Mouse (Mus musculus): ENCODE results near the gene Prop1. TPM values are rescaled to one million over a fixed set of nuclear protein-coding genes. Genes with fewer than 3 reads are reported as not detected.

The Prop1 gene
- polyA plus RNA-seq, 1 experiment from 2014 or later, result not detected

- no peak overlapping the region for H3K4me2 ChIP-seq (ENCODE audit: low read depth)
- DNase-seq (ENCODE audit: low spot score) (peak; percentile 45), ATAC-seq (ENCODE audit: insufficient read depth, low FRiP score, low TSS enrichment) (no peak)
- no peaks in the 10 kb centered on the region for H3K9me3 ChIP-seq (ENCODE audit: control insufficient read depth, low read length)
- 38% methylated on average over 14 of the region's 14 CpGs for WGBS
- H3K27me3 ChIP-seq (ENCODE audit: control insufficient read depth, insufficient read depth, low read length), result no peaks in the 10 kb centered on the region
- H3K36me3 ChIP-seq (ENCODE audit: control insufficient read depth, insufficient read depth, low read length), result no peaks in the 10 kb centered on the region
- no peaks in the 10 kb centered on the region for H3K4me1 ChIP-seq (ENCODE audit: control insufficient read depth, insufficient read depth, low read length)
- no peak overlapping the region for H3K4me3 ChIP-seq (ENCODE audit: low read depth, low read length)
- no peak overlapping the region for H3K27ac ChIP-seq (ENCODE audit: low read depth, low read length)
- no peak overlapping the region for H3K9ac ChIP-seq (ENCODE audit: low read length)
These were observed 13.8 kb downstream of the Prop1 start for GRCm38 (mm10) chr11:50939621-50940366.

DNA sequence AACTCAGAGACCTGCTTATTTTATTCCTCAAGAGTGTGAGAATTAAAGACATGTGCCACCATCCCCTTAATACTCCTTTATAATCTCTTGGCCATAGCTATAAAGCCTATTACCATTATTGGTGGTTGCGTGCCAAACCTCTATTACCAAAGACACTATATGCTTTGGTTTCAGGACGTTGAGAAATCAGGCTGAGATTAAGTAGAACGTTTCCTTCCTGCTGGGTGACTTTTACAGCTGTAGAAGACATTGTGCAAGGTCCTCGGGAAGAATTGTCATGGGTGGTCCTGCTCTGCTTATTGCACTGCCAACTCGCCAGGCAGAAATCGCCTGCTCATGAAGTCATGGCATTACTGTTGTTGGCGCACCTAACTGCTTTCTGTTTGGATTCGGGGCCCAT lies 15.1 kb downstream of the Prop1 start:
- no peak overlapping the region for H3K27ac ChIP-seq (ENCODE audit: low read depth, low read length)
- H3K4me1 ChIP-seq (ENCODE audit: control insufficient read depth, insufficient read depth, low read length), result no peaks in the 10 kb centered on the region
- H3K4me3 ChIP-seq (ENCODE audit: low read depth, low read length), result no peak overlapping the region
- DNase-seq (ENCODE audit: low spot score), result no peak
- no peaks in the 10 kb centered on the region for H3K36me3 ChIP-seq (ENCODE audit: control insufficient read depth, insufficient read depth, low read length)
- no peaks in the 10 kb centered on the region for H3K27me3 ChIP-seq (ENCODE audit: control insufficient read depth, insufficient read depth, low read length)
- H3K9ac ChIP-seq (ENCODE audit: low read length), result no peak overlapping the region
- no peak overlapping the region for H3K4me2 ChIP-seq (ENCODE audit: low read depth)
- no peak for ATAC-seq (ENCODE audit: insufficient read depth, low FRiP score, low TSS enrichment)
- 84% methylated on average over 8 of the region's 8 CpGs for WGBS
- H3K9me3 ChIP-seq (ENCODE audit: control insufficient read depth, low read length), result no peaks in the 10 kb centered on the region

DNA sequence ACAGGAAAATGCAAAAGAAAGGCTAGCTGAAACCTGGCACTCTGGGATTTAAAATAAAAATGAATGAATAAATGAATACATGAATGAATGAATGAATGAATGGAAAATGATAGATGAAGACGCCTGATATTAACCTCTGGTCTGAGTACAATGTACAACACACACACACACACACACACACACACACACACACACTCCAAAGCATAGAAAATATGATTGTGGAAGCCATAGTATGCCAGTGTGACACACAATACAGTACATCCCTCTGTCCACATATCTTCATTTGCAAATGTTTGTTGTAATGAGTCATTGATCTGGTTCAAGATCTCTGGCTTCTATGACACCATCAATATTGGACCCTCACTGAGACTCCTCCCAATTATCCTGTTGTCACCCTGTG lies 21.5 kb downstream of the Prop1 start:
- H3K9ac ChIP-seq (ENCODE audit: low read length), result no peak overlapping the region
- H3K4me2 ChIP-seq (ENCODE audit: low read depth), result peak overlapping the region; percentile 91; the same call in 1 of the 2 replicates
- H3K27ac ChIP-seq (ENCODE audit: low read depth, low read length), result no peak overlapping the region
- no peaks in the 10 kb centered on the region for H3K36me3 ChIP-seq (ENCODE audit: control insufficient read depth, insufficient read depth, low read length)
- no peaks in the 10 kb centered on the region for H3K27me3 ChIP-seq (ENCODE audit: control insufficient read depth, insufficient read depth, low read length)
- DNase-seq (ENCODE audit: low spot score) (no peak), ATAC-seq (ENCODE audit: insufficient read depth, low FRiP score, low TSS enrichment) (peak; percentile 64)
- H3K4me1 ChIP-seq (ENCODE audit: control insufficient read depth, insufficient read depth, low read length), result peaks cover 2% of the 10 kb centered on the region; the same call in 1 of the 2 replicates
- no peak overlapping the region for H3K4me3 ChIP-seq (ENCODE audit: low read depth, low read length)
- no peaks in the 10 kb centered on the region for H3K9me3 ChIP-seq (ENCODE audit: control insufficient read depth, low read length)
- WGBS, result 90% methylated on average over 1 of the region's 1 CpGs

DNA sequence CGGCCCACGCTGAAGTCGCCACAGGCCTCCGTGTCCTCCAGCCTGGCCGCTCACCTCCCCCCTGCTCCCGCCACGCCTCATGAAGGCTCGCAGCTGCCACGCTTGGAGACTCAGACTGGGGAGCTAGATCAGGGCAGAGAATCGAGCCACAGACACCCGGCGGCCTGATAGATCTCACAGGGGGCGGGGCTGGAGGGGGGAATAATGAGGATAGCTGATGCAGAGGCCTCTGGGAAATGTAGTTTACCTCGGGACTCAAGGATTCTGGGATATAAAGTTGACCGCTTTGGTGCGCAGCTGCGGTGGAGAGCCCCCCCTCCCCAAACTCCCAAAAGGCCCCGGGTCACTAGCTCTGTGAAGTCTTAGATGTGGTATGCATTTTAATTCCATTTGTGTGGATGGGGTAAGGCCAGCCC lies 22.1 kb downstream of the Prop1 start, which contains the start of gene Zfp354b:
TSS of gene Zfp354b (minus strand) at position 183 of the 416 bp plus-strand sequence.
- under 1% methylated on average over 18 of the region's 18 CpGs for WGBS
- H3K4me3 ChIP-seq (ENCODE audit: low read depth, low read length), result peak within 1 kb of the TSS; percentile 45
- peak within 1 kb of the TSS; percentile 91 for H3K4me2 ChIP-seq (ENCODE audit: low read depth)
- no peaks in the 10 kb centered on the region for H3K36me3 ChIP-seq (ENCODE audit: control insufficient read depth, insufficient read depth, low read length)
- no peaks in the 10 kb centered on the region for H3K9me3 ChIP-seq (ENCODE audit: control insufficient read depth, low read length)
- DNase-seq (ENCODE audit: low spot score), result peak; percentile 91
- peaks cover 2% of the 10 kb centered on the region; the same call in 1 of the 2 replicates for H3K4me1 ChIP-seq (ENCODE audit: control insufficient read depth, insufficient read depth, low read length)
- peak within 1 kb of the TSS; percentile 61 for H3K9ac ChIP-seq (ENCODE audit: low read length)
- ATAC-seq (ENCODE audit: insufficient read depth, low FRiP score, low TSS enrichment), result peak; percentile 96
- 0 out of 2 replicates have a peak within 1 kb of the TSS, but pooled peaks have one; percentile 29 for H3K27ac ChIP-seq (ENCODE audit: low read depth, low read length)
- H3K27me3 ChIP-seq (ENCODE audit: control insufficient read depth, insufficient read depth, low read length), result no peaks in the 10 kb centered on the region

DNA sequence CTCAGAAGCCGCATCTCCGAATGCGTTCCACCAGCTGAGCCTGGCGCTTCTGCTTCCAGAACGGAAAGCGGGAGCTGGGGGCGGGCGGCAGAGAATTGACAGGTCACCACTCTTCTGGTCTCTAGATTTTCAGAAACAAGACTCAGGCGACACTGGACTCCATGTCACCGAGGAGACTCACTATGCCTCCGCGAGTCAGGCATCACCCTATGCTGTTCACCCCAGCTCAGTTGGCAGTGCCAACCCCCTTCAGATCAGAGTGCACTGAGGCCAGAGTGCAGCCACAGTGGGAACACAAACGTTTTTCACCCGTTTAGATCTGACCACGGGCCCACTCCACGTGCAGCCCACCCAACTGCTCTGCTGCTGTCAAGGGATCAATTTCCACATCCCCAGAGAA lies 22.5 kb downstream of the Prop1 start:
- H3K4me1 ChIP-seq (ENCODE audit: control insufficient read depth, insufficient read depth, low read length), result peaks cover 2% of the 10 kb centered on the region; the same call in 1 of the 2 replicates
- peak; percentile 60 for ATAC-seq (ENCODE audit: insufficient read depth, low FRiP score, low TSS enrichment)
- H3K27ac ChIP-seq (ENCODE audit: low read depth, low read length), result 0 out of 2 replicates have a peak overlapping the region, but pooled peaks have one; percentile 29
- 1% methylated on average over 16 of the region's 16 CpGs for WGBS
- H3K9me3 ChIP-seq (ENCODE audit: control insufficient read depth, low read length), result no peaks in the 10 kb centered on the region
- no peak for DNase-seq (ENCODE audit: low spot score)
- H3K4me3 ChIP-seq (ENCODE audit: low read depth, low read length), result peak overlapping the region; percentile 45
- no peaks in the 10 kb centered on the region for H3K36me3 ChIP-seq (ENCODE audit: control insufficient read depth, insufficient read depth, low read length)
- no peaks in the 10 kb centered on the region for H3K27me3 ChIP-seq (ENCODE audit: control insufficient read depth, insufficient read depth, low read length)
- peak overlapping the region; percentile 61 for H3K9ac ChIP-seq (ENCODE audit: low read length)
- peak overlapping the region; percentile 91 for H3K4me2 ChIP-seq (ENCODE audit: low read depth)

GRCm38 (mm10) chr11:50930469-50931014 lies 23.0 kb downstream of the Prop1 start:
- H3K27ac ChIP-seq (ENCODE audit: low read depth, low read length), result no peak overlapping the region
- DNase-seq (ENCODE audit: low spot score) (peak; percentile 17), ATAC-seq (ENCODE audit: insufficient read depth, low FRiP score, low TSS enrichment) (no peak)
- peaks cover 2% of the 10 kb centered on the region; the same call in 1 of the 2 replicates for H3K4me1 ChIP-seq (ENCODE audit: control insufficient read depth, insufficient read depth, low read length)
- H3K36me3 ChIP-seq (ENCODE audit: control insufficient read depth, insufficient read depth, low read length), result no peaks in the 10 kb centered on the region
- H3K4me2 ChIP-seq (ENCODE audit: low read depth), result peak overlapping the region; percentile 91
- H3K9ac ChIP-seq (ENCODE audit: low read length), result peak overlapping the region; percentile 61
- no peaks in the 10 kb centered on the region for H3K9me3 ChIP-seq (ENCODE audit: control insufficient read depth, low read length)
- WGBS, result 29% methylated on average over 14 of the region's 14 CpGs
- H3K4me3 ChIP-seq (ENCODE audit: low read depth, low read length), result peak overlapping the region; percentile 45
- H3K27me3 ChIP-seq (ENCODE audit: control insufficient read depth, insufficient read depth, low read length), result no peaks in the 10 kb centered on the region

DNA sequence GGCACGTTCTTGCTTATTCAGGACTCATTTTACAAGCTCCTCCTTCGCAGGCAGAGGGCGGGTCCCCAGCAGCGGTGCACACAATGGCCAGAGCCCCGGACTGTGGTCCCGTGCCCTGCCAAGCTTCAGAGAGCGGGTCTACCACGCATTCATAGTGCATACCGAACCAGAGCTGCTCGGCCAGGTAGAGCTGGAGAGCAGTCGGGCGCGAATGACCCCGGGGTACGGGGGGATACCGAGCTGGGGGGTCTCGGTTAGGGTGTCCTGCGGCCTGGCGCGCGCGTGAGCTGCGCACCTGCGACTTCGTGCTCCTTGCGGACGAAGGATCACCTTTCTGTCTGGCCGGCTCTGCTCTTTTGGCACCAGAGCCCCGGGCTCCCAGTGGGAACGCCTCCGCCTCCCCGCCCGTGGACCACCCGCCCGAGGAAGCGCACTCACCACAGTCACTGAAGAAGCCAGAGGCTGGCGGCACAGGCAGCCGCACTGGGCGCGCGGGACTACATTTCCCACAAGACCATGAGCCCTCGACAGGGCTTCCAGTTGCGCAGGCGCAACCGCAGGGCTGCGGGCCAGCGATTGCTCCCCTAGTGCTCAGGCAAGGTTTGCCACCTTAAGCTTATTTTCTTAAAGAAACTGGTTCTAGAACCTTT lies 37.8 kb downstream of the Prop1 start, which contains the start of gene Zfp2:
TSS of gene Zfp2 (minus strand) at position 495 of the 650 bp plus-strand sequence.
- DNase-seq (ENCODE audit: low spot score), result peak; percentile 92
- Histone ChIP-seq H3K9ac (ENCODE audit: low read length) (peak within 1 kb of the TSS; percentile 97), H3K27me3 (ENCODE audit: control insufficient read depth, insufficient read depth, low read length) (no peaks in the 10 kb centered on the region), H3K9me3 (ENCODE audit: control insufficient read depth, low read length) (no peaks in the 10 kb centered on the region), H3K27ac (ENCODE audit: low read depth, low read length) (peak within 1 kb of the TSS; percentile 64; the same call in 1 of the 2 replicates), H3K4me1 (ENCODE audit: control insufficient read depth, insufficient read depth, low read length) (no peaks in the 10 kb centered on the region), H3K4me2 (ENCODE audit: low read depth) (peak within 1 kb of the TSS; percentile 38), H3K36me3 (ENCODE audit: control insufficient read depth, insufficient read depth, low read length) (peaks cover 12% of the 10 kb centered on the region), H3K4me3 (ENCODE audit: low read depth, low read length) (peak within 1 kb of the TSS; percentile 82)
- ATAC-seq (ENCODE audit: insufficient read depth, low FRiP score, low TSS enrichment), result peak; percentile 96
- under 1% methylated on average over 45 of the region's 47 CpGs for WGBS

DNA sequence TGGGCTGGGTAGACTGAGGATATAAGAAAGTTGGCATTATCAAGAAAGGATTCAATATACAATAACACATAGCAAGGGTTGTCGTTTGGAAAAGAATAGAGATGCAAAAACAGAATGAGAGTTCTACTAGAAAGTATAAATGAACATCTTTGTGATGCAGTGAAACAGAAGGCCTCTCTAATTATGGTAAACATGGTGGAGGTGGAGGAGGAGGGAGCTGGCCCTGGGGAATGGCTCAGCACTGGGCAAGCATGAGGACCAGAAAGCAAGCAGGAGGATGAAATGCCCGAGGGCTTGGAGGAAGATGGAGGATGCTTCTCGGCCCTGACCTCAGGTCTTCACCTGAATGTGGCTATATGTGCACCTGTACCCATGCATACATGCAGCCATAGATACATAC lies 39.1 kb downstream of the Prop1 start:
- Histone ChIP-seq H3K4me3 (ENCODE audit: low read depth, low read length) (no peak overlapping the region), H3K4me1 (ENCODE audit: control insufficient read depth, insufficient read depth, low read length) (no peaks in the 10 kb centered on the region), H3K4me2 (ENCODE audit: low read depth) (no peak overlapping the region), H3K27me3 (ENCODE audit: control insufficient read depth, insufficient read depth, low read length) (no peaks in the 10 kb centered on the region), H3K9ac (ENCODE audit: low read length) (no peak overlapping the region), H3K36me3 (ENCODE audit: control insufficient read depth, insufficient read depth, low read length) (peaks cover 24% of the 10 kb centered on the region), H3K9me3 (ENCODE audit: control insufficient read depth, low read length) (no peaks in the 10 kb centered on the region), H3K27ac (ENCODE audit: low read depth, low read length) (no peak overlapping the region)
- ATAC-seq (ENCODE audit: insufficient read depth, low FRiP score, low TSS enrichment) (no peak), DNase-seq (ENCODE audit: low spot score) (no peak)
- WGBS, result 90% methylated on average over 3 of the region's 3 CpGs
